In the genomic region with DNA sequence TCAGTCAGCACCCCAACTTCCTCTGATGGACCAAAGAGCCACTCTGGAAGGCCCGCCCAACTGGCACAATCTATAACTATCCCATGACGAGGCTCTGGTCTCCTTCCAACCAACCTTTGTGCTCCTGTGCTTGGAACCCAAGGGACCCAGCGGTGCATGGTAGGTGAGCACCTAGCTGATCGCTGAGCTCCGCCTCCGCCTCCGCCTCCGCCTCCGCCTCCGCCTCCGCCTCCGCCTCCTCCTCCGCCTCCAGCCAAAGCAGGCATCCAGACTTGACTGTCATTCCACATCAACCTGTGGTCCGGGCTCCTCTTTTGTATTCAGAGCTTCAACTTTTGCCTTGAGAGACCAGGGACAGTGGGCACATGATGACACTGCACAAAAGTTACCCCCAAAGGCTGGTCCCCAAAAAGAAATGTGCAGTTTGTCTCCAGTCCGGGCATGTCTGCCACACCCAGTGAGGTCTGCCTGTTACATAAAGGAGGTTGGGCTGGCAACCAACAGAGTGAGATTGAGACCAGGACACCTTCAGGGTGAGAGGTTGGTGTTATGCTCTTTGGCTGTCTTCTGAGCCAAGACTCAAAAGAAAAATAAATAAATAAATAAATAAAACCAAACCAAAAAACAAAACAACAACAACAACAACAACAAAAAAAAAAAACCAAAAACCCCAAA, we compare ENCODE assay signal across 8 mouse cellular contexts.
DNase-seq lines count a peak whose midpoint lies in the region; ATAC-seq lines count a peak whose summit lies in the region.

No protein-coding gene starts in this region.

- peak; percentile 39 to 73 for DNase-seq in adrenal gland, adult (ENCODE audit: inconsistent age in 2 of 2, low spot score in 1 of 2)
- no peak for DNase-seq in adrenal gland, postnatal 4 days (ENCODE audit: low spot score in 2 of 2)
- DNase-seq in T-cell, adult 2 months (ENCODE audit: low spot score), result peak; percentile 26
- DNase-seq in heart, postnatal 4 days, result peak; percentile 25
- peak; percentile 64 for DNase-seq in liver, embryonic 11.5 days (ENCODE audit: low spot score)
- peak; percentile 44 for DNase-seq in splenic B cell, adult 2 months (ENCODE audit: low read depth, low spot score)
- DNase-seq in gastrocnemius, postnatal 36 days, result no peak
- no peak for DNase-seq in frontal cortex, postnatal 25 days (ENCODE audit: low spot score in 2 of 2)

- peak; percentile 86 for ATAC-seq in liver, embryonic 11.5 days (replicated peaks; ENCODE audit: low FRiP score)

- H3K36me3 ChIP-seq in liver, embryonic 11.5 days (ENCODE audit: control insufficient read depth, insufficient read depth, low read length), result no peaks in the 10 kb centered on the region
- no peaks in the 10 kb centered on the region for H3K36me3 ChIP-seq in splenic B cell, adult 2 months (ENCODE audit: control insufficient read depth, insufficient read depth, low read length, poor library complexity, severe bottlenecking)

- 34% methylated on average over 14 of the region's 15 CpGs for WGBS in liver, embryonic 11.5 days

- H3K9ac ChIP-seq in liver, embryonic 11.5 days (ENCODE audit: low read depth, low read length), result no peak overlapping the region

- H3K4me3 ChIP-seq in liver, embryonic 11.5 days (ENCODE audit: low read depth, low read length), result peak overlapping the region; percentile 16; the same call in 1 of the 2 replicates

- H3K27ac ChIP-seq in liver, embryonic 11.5 days (ENCODE audit: low read depth, low read length), result no peak overlapping the region

- H3K4me2 ChIP-seq in liver, embryonic 11.5 days, result peak overlapping the region; percentile 64

- intact Hi-C loops in gastrocnemius, postnatal 36 days (cut with DNase I), result no loop called here

- H3K9me3 ChIP-seq in liver, embryonic 11.5 days (ENCODE audit: control insufficient read depth, low read length), result no peaks in the 10 kb centered on the region

- peaks cover 5% of the 10 kb centered on the region for H3K4me1 ChIP-seq in liver, embryonic 11.5 days (replicated peaks; ENCODE audit: control insufficient read depth, insufficient read depth, low read length)

- H3K27me3 ChIP-seq in liver, embryonic 11.5 days (replicated peaks; ENCODE audit: control insufficient read depth, insufficient read depth, low read length), result no peaks in the 10 kb centered on the region
- no peaks in the 10 kb centered on the region for H3K27me3 ChIP-seq in splenic B cell, adult 2 months (ENCODE audit: control insufficient read depth, insufficient read depth, low read length, poor library complexity, severe bottlenecking)

Comparison
In these comparisons a context has a peak if more than half of its experiments do, and no peak if none do; other contexts are left out.
1. DNase-seq: peak in adrenal gland, adult (2 of 2), T-cell, adult 2 months (single experiment), heart, postnatal 4 days (single experiment), liver, embryonic 11.5 days (single experiment) and splenic B cell, adult 2 months (single experiment); none in adrenal gland, postnatal 4 days (0 of 2), gastrocnemius, postnatal 36 days (0 of 2) and frontal cortex, postnatal 25 days (0 of 2).